Mouse (Mus musculus) left cerebral cortex, postnatal 14 days (tissue): ENCODE data around the gene Gstm7. TPM values are rescaled to one million over a fixed set of nuclear protein-coding genes. Genes with fewer than 3 reads are reported as not detected.
A peak's percentile ranks its signal among the peaks of the same experiment; 100 is the strongest.
"Not testable (repeated sequence)": the region's sequence is repeated elsewhere in the genome, so short reads cannot be mapped to it uniquely, and the experiment has no call there.

Source experiments
- DNase-seq, 2 experiments: peaks; one replicate each; pipeline ENCODE4 v3.0.0; 2021 to 2022; ENCODE audit warnings: low spot score in 2 of 2, mixed read lengths in 1 of 2
- intact Hi-C: fragments of 180-260 bp; cut with DNase I; formaldehyde crosslinking; loops from one replicate; pipeline ENCODE4 v1.15.1; 2025
- total RNA-seq, 2 experiments: library from RNA; stranded (reverse); gene quantifications; 2 replicates each; pipeline ENCODE4 v1.2.3; 2021

Gstm7 gene
- total RNA-seq, 2 experiments from 2014 or later: 66.3 to 66.4 TPM

GRCm38 (mm10) chr3:107895194-107895719, 36.4 kb downstream of the Gstm7 start:
- intact Hi-C loops: no loop called here

GRCm38 (mm10) chr3:107889236-107889635, 42.4 kb downstream of the Gstm7 start:
- intact Hi-C loops, DNase-seq: not testable (repeated sequence)

More at GRCm38 (mm10) chr3:107895194-107895719, 36.4 kb downstream of the Gstm7 start:
- DNase-seq: no peak

DNA sequence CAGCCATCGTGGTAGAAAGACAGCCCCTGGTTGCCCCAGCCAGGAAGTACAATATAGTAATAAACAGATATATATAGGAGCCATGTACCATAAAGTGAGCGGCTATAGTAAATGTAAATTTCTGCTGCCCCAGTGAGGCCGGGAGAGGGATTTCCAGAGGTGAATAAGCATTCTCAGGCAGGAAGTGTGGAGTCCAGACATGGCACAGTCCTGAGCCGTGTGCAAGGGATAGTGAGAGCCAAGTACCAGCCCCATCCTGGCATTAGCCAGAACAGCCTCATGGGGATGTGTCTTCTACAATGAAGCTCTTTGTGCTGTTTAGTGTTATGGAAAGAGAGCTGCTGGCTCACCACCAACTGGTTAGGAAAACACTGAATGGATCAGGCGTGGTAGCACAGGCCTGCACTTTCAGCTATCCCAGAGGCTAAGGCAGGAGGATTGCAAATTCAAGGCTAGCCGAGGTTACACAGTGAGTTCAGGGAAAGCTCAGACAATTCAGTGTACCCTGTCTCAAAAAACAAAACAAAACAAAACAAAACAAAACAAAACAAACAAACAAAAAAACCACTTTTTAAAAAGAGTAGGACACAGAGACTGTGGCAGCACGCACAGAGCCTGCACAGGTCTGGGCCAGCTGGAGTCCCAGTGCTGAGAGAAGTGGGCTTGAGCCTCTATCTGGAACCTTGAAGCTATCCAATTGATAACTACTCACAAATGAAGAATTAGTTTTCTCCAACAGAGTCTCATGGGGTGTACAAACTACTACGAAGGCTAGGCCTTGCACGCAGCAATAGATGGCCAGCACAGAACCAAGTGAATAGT, 43.7 kb downstream of the Gstm7 start:
- intact Hi-C loops: no loop called here
- peak; percentile 68 to 84 for DNase-seq

- intact Hi-C loops: no loop called here
- DNase-seq: no peak
These were observed 53.6 kb downstream of the Gstm7 start for GRCm38 (mm10) chr3:107877747-107878736.

GRCm38 (mm10) chr3:107877005-107877404, 54.6 kb downstream of the Gstm7 start, which contains the start of gene Eps8l3:
Gene Eps8l3, plus strand, starts transcription at chr3:107877229.
- DNase-seq: no peak
- intact Hi-C loops: no loop called here

Other genes starting within 250 kb of the Gstm7 start
- 100 to 1,000 TPM; 304 to 313 TPM for gene Ahcyl1, start 235.3 kb downstream of the Gstm7 start, total RNA-seq
- gene Csf1, start 171.3 kb downstream of the Gstm7 start, total RNA-seq: 1 to 10 TPM; 9.5 to 9.9 TPM
- not detected for gene Eps8l3, start 54.6 kb downstream of the Gstm7 start, total RNA-seq
- gene Gstm5, start 36.0 kb downstream of the Gstm7 start, total RNA-seq: 100 to 1,000 TPM; 182 to 200 TPM
- 1 to 10 TPM; 3.4 to 3.8 TPM for gene Gstm6, start 11.9 kb upstream of the Gstm7 start, total RNA-seq
- gene Gstm3, start 37.5 kb upstream of the Gstm7 start, total RNA-seq: not detected
- 1 to 10 TPM; 3.3 TPM for gene Gstm2, start 54.6 kb upstream of the Gstm7 start, total RNA-seq
- gene Gstm1, start 86.2 kb upstream of the Gstm7 start, total RNA-seq: 10 to 100 TPM; 66.2 to 73.0 TPM
- 10 to 100 TPM; 10.4 to 12.1 TPM for gene Gstm4, start 113.1 kb upstream of the Gstm7 start, total RNA-seq
- gene Ampd2, start 154.8 kb upstream of the Gstm7 start, total RNA-seq: 10 to 100 TPM; 43.3 to 50.8 TPM
- gene Gnat2, start 161.0 kb upstream of the Gstm7 start, total RNA-seq: not detected
- gene Gnai3, start 214.3 kb upstream of the Gstm7 start, total RNA-seq: 10 to 100 TPM; 31.1 to 34.1 TPM
- 10 to 100 TPM; 19.7 to 21.0 TPM for gene Gpr61, start 223.1 kb upstream of the Gstm7 start, total RNA-seq